Mouse (Mus musculus) embryo, embryonic 10.5 days (tissue): ENCODE results near the gene Znrf4.
A peak's percentile ranks its signal among the peaks of the same experiment; 100 is the strongest.

ENCODE experiments used
- DNase-seq: peaks from one replicate; pipeline ENCODE4 v3.0.0-alpha.2; 2015; ENCODE audit warnings: low spot score

The Znrf4 gene

GRCm38 (mm10) chr17:56466747-56467146 is 45.5 kb downstream of the Znrf4 start:
- DNase-seq, result no peak

- DNase-seq, result no peak
Measured at GRCm38 (mm10) chr17:56464817-56465216, 47.4 kb downstream of the Znrf4 start.

DNA sequence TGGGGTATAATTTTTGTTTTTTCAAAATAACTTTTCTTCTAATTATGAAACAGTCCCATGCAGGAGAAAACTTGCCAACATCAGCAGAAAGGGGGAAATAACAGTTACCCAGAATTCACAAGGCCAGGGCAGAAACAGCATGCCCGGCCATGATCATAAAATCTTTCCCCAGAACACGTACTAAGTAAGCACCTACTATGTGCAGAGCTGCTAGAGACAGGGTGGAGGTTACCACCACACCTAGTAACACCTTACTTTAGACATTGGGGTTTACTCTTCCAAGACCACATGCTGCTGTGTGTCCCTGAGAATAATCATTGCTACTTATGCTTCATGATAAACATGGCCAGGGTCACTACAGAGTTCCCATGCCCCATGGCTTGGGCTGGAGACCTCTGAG is 47.9 kb downstream of the Znrf4 start:
- DNase-seq, result no peak

GRCm38 (mm10) chr17:56463500-56463899 is 48.7 kb downstream of the Znrf4 start:
- DNase-seq, result no peak

DNA sequence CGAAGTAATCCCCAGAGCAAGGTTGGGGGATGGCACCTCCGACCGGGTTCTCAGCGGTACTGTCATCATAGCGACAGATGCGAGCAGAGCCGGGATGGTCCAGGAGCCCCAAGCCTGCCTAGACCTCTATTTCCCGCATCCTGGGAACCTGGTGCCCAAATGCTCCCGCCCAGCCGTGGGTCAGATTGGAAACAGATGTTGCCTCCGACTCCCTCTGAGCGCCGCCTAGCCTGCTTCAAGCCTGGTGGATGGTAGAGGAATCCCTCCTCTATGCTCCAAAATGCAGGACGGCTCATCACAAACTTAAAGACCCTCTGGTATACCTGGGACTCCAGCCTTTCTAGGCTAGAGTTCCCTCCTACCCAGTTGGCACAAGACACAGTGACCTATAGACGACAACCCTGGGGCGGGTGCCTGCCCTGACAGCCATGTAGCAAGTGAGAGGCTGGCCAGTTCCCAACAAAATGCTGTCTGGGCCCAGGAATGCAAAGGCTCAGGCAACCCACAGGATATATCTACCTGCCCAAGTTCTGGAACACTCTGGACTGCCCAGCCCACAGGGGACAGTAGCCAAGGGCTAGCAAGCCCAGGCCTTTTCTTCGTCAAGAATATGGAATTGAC is 49.3 kb downstream of the Znrf4 start:
- DNase-seq, result no peak

DNA sequence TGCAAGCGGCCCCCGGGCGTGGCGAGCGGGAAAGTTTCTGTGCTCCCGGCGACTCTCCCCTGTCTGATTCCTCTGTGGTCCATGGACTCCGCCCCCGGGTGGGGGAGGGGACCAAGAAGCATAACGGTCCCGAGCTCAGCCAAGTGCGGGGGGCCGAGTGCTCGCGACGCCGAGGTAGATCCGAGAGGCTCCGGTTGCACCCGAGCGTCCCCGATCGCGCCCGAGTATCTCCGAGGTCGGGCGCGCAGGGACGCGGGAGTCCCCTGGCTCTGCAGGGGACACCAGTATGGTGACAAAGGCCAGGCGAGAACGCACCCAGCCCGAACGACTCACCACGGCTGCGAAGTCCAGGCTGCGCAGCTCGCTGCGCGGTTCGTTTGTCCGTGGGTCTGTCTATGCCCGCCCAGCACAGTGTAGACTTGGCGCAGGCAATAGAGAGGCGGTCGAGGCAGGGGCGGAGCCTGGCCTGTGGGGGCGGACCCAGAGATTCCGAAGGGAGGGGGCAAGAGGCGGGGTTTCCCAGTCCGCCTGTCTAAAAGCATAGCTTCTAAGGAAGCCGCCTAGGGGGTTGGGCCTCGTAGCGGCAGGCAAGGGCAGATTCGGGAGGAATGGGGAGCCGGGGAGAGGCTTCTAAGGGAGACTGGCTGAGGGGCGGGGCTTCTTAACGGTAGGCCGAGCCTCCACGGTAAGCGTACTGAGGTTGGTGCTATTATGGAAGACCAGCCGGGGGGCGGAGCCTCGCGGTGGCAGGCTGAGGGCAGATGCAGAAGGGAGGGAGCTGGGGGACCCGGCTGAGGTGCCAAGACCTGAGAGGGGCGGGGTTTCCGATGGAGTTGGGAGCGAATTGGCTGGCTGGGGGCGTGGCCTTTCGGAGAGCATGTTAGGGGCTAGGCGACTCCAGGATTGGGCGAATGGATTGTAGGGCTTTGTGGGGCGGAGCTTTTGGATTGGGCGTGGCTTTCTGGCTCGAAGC is 50.2 kb downstream of the Znrf4 start:
- peak; percentile 100 for DNase-seq
